Mouse (Mus musculus) hindbrain, embryonic 13.5 days (tissue): ENCODE measurements around the gene Myl12a. TPM values are rescaled to one million over a fixed set of nuclear protein-coding genes. Genes with fewer than 3 reads are reported as not detected.
A peak's percentile ranks its signal among the peaks of the same experiment; 100 is the strongest.
"Not testable (repeated sequence)": the region's sequence is repeated elsewhere in the genome, so short reads cannot be mapped to it uniquely, and the experiment has no call there.

Experiments
- ATAC-seq: fragments of 200-750 bp; cut with Nextera tagmentation; 2 replicates; pipeline ENCODE4 v1.8.0; 2017; ENCODE audit warnings: moderate TSS enrichment; ENCODE audit not compliant: low FRiP score
- H3K27ac ChIP-seq: fragments of 300-500 bp; sonication (generic); 2 replicates; pipeline ENCODE4 v1.5.1; 2015; ENCODE audit warnings: inconsistent platforms, mild to moderate bottlenecking, moderate library complexity
- H3K27me3 ChIP-seq: fragments of 300-500 bp; sonication (generic); 2 replicates; pipeline ENCODE4 v1.6.1; 2015; ENCODE audit warnings: mild to moderate bottlenecking, inconsistent platforms
- H3K36me3 ChIP-seq: fragments of 300-500 bp; sonication (generic); 2 replicates; pipeline ENCODE4 v1.6.1; 2015; ENCODE audit warnings: mild to moderate bottlenecking, inconsistent platforms
- H3K4me1 ChIP-seq: fragments of 300-500 bp; sonication (generic); replicated peaks from 2 replicates; pipeline ENCODE4 v1.6.1; 2015; ENCODE audit warnings: inconsistent platforms
- H3K4me2 ChIP-seq: fragments of 300-500 bp; sonication (generic); 2 replicates; pipeline ENCODE4 v1.6.1; 2015; ENCODE audit warnings: inconsistent platforms, mild to moderate bottlenecking, moderate library complexity
- H3K4me3 ChIP-seq: fragments of 300-500 bp; sonication (generic); 2 replicates; pipeline ENCODE4 v1.5.1; 2015; ENCODE audit warnings: mild to moderate bottlenecking, inconsistent platforms
- H3K9ac ChIP-seq: fragments of 300-500 bp; sonication (generic); 2 replicates; pipeline ENCODE4 v1.6.1; 2015; ENCODE audit warnings: mild to moderate bottlenecking, inconsistent platforms
- H3K9me3 ChIP-seq: fragments of 300-500 bp; sonication (generic); 2 replicates; pipeline ENCODE4 v1.6.1; 2016; ENCODE audit warnings: inconsistent platforms
- WGBS: fragments of 180-500 bp; shearing (Covaris S2); methylation state at CpG from one replicate; pipeline ENCODE4 v1.1.7; 2015; 5-methylcytosine and 5-hydroxymethylcytosine counted together
- polyA plus RNA-seq: library from polyadenylated mRNA; unstranded; fragments of >200 nt; fragmentation: Nextera tagmentation; extraction: Ambion mirVana; gene quantifications from 2 replicates; pipeline ENCODE4 v1.2.1, GENCODE M21; 2015

Gene Myl12a
- polyA plus RNA-seq, 1 experiment from 2014 or later: 153 TPM

DNA sequence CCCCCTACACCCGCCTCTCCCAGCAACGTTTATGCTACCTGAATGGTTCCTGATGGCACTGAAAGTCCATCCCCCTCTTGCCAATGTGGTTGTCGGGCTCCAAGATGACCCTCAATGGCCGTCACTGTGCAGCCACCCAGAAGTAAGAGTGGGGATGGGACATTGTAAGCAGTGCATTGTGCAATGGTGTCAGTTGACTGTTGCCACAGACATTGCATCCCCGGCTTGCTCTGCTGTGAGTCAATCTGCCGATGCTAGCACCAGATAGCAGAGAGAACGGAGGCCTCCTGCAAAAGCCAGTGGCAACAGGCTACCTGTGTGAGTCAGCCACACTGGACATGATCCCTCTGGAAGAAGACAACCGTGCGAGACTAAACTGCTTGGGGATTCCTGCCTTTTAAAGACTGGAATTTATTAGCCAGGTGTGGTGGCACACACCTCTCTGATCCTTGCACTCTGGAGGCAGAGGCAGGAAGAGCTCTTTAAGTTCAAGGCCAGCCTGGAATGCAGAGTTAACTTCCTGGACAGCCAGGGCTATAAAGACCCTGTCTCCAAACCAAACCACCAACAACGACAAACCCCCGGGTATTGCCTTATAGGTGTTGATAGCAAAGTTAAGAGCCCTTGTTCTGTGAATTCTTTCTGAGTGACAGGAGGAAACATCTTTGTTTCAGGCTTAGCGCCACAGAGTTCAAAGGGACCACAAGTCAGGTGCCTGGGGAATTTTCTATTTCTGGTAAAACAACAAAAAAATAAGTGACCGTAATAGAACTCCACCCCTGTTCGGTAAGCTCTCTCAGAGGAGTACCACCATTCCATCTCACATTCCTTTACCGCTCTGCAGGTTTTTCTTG lies 16.9 kb downstream of the Myl12a start:
- Histone ChIP-seq H3K4me1 (peaks cover 26% of the 10 kb centered on the region), H3K4me2 (no peak overlapping the region), H3K9ac (no peak overlapping the region), H3K36me3 (peaks cover 34% of the 10 kb centered on the region), H3K27ac (no peak overlapping the region), H3K27me3 (no peaks in the 10 kb centered on the region), H3K4me3 (no peak overlapping the region), H3K9me3 (no peaks in the 10 kb centered on the region)
- no peak for ATAC-seq
- whole genome bisulfite sequencing: 86% methylated on average over 15 of the region's 15 CpGs

DNA sequence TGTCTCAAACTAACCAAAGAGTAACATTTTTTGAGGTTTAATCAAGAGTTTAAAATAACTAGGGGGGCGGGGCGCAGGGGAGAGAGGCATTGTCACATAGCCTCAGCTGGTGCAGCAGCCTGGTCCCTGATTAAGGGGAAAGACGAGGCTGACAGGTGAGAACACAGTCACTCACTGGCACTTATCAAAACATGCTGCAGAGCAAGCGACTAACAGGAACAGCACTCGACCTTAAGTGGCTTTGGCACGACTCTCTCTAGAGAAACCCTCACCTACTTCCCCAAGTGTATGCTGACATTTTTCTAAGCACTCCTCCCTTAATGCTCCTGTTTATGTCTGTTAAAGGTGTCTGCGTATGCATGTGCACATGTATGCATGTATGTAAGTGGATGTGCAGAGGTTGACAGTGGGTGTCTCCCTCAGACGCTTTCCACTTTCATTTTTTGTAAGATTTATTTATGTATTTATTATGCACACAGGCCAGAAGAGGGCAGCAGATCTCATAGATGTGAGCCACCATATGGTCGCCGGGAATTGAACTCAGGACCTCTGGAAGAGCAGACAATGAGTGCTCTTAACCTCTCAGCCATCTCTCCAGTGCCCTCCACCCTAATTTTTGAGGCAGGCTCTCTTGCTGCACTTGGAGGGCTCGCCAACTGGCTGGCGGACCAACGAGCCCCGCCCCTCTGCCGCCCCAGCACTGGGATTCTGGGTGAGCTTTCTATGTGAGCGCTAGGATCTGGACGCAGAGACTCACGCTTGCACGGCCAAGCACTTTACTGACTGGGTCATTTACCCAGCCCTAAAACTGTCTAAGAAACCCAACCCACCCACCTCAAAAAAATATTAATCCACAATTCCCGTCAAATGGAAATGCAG lies 23.1 kb downstream of the Myl12a start:
- no peak overlapping the region for H3K4me2 ChIP-seq
- H3K4me1 ChIP-seq: no peaks in the 10 kb centered on the region
- no peak for ATAC-seq
- H3K9ac ChIP-seq: no peak overlapping the region
- no peaks in the 10 kb centered on the region for H3K27me3 ChIP-seq
- H3K27ac ChIP-seq: no peak overlapping the region
- 90% methylated on average over 20 of the region's 20 CpGs for WGBS
- H3K4me3 ChIP-seq: no peak overlapping the region
- peaks cover 57% of the 10 kb centered on the region for H3K36me3 ChIP-seq
- no peaks in the 10 kb centered on the region for H3K9me3 ChIP-seq

DNA sequence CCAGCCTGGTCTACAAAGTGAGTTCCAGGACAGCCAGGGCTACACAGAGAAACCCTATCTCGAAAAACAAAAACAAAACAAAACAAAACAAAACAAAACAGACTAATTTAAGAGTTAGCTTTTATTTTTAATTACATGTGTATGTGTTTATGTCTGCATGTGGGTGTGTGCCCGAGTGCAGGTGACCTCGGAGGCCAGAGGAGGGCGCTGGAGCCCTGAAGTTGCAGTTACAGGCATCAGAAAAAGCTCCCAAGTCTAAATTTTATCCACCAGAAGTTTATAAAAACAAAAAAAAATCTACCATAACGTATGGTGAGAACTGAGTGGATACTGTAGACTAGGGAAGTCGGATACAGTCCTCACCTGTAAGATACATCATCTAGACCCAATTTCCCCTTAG lies 24.9 kb downstream of the Myl12a start:
- no peak for ATAC-seq
- WGBS: 92% methylated on average over 6 of the region's 6 CpGs
- Histone ChIP-seq H3K9ac (no peak overlapping the region), H3K27ac (no peak overlapping the region), H3K9me3 (no peaks in the 10 kb centered on the region), H3K4me3 (no peak overlapping the region), H3K4me2 (no peak overlapping the region), H3K36me3 (peaks cover 70% of the 10 kb centered on the region), H3K27me3 (no peaks in the 10 kb centered on the region), H3K4me1 (no peaks in the 10 kb centered on the region)

DNA sequence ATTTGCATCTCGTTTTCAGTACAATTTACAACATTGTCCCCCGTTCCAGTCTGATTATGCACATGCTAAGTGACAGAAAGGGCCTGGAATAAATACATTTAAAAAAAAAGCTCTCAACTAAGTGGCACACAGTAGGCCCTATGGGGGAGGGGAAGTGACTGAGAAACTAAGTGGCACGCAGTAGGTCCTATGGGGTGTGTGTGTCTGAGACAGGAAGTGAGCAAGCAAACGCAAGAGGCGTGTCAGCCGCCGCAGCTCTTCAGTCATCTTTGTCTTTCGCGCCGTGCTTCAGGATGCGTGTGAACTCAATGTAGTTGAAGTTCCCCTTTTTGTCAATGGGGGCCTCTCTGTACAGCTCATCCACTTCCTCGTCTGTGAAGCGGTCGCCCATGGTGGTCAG lies 28.6 kb downstream of the Myl12a start:
- H3K4me1 ChIP-seq, H3K27me3 ChIP-seq, H3K9ac ChIP-seq, H3K4me3 ChIP-seq, H3K9me3 ChIP-seq, H3K4me2 ChIP-seq, H3K27ac ChIP-seq, ATAC-seq: not testable (repeated sequence)
- WGBS: 95% methylated on average over 14 of the region's 14 CpGs
- H3K36me3 ChIP-seq: peaks cover 48% of the 10 kb centered on the region

DNA sequence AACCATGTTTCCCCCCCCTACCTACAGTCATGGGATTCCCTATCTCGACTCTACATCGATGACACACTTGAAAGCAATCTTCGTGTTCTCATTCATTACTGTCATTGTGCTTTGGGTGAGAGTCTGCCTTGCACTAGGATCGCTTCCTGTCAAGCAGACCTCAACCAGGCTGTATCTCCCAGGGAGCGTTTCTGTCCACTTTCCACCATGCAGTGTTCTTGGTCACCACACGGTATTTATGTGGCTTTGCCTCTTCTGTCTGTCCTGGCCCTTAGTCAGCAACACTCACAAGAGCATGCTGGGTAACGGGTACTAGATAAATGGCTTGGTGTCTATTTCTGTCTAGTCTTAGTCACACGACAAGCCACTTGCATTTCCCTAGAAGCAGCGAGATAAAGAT lies 29.3 kb downstream of the Myl12a start:
- peaks cover 44% of the 10 kb centered on the region for H3K36me3 ChIP-seq
- no peak overlapping the region for H3K4me2 ChIP-seq
- no peak for ATAC-seq
- no peak overlapping the region for H3K27ac ChIP-seq
- no peak overlapping the region for H3K4me3 ChIP-seq
- no peak overlapping the region for H3K9ac ChIP-seq
- H3K27me3 ChIP-seq: no peaks in the 10 kb centered on the region
- H3K4me1 ChIP-seq: 0 out of 2 replicates have a peak, but pooled peaks cover 5% of the 10 kb centered on the region
- no peaks in the 10 kb centered on the region for H3K9me3 ChIP-seq
- WGBS: 92% methylated on average over 9 of the region's 9 CpGs

DNA sequence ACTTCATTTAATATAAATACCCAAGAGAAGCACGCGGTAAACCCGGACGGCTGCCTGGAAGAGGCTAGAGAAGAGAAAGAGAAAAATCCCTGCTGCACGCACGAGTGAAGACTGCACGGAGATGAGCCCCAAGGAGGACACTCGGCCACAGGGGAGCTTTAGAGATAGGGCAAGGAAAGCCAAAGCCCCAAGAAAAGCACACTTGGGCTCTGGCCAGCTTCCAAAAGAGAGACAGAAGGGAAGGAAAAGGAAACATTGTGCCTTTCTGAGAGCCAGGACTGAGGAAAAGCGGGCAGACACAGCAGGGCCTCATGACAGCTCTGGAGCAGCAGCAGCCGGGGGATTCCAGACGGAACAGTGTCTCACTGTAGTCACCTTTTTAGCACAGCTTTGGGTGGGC lies 31.5 kb downstream of the Myl12a start:
- Histone ChIP-seq H3K9ac (no peak overlapping the region), H3K27me3 (no peaks in the 10 kb centered on the region), H3K4me2 (no peak overlapping the region), H3K9me3 (no peaks in the 10 kb centered on the region), H3K27ac (no peak overlapping the region), H3K36me3 (peaks cover 33% of the 10 kb centered on the region), H3K4me1 (0 out of 2 replicates have a peak, but pooled peaks cover 11% of the 10 kb centered on the region), H3K4me3 (no peak overlapping the region)
- WGBS: 64% methylated on average over 11 of the region's 11 CpGs
- ATAC-seq: no peak

DNA sequence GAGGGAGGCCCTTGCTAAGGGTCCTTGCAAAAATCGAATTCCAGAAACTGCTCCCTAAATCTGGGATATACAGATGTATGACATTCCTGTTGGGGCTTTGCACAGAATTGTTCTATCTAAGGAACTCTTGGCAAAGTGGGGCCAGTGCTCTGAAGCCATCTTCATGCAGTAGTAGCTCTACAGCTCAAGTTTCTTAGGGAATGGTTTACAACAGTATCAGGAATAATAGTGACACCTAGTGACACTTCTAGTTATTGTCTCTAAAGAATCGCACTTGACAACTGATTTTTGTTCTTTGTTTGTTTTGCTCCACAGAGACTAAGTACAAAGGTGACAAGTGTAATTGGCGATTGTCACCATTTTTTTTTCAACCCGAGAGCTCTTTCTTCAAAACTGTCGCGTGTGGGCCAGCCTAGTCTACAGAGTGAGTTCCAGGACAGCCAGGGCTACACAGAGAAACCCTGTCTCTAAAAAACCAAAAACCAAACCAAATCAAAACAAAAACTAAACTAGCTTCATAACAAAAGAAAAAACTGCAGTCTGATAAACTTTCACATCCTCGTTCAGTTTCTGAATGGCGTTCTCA lies 34.0 kb downstream of the Myl12a start:
- Histone ChIP-seq H3K4me1 (0 out of 2 replicates have a peak, but pooled peaks cover 11% of the 10 kb centered on the region), H3K36me3 (peaks cover 8% of the 10 kb centered on the region), H3K9me3 (no peaks in the 10 kb centered on the region), H3K4me3 (no peak overlapping the region), H3K27me3 (no peaks in the 10 kb centered on the region), H3K9ac (no peak overlapping the region), H3K4me2 (no peak overlapping the region), H3K27ac (no peak overlapping the region)
- WGBS: 32% methylated on average over 8 of the region's 8 CpGs
- ATAC-seq: peak; percentile 45; the same call in 1 of the 2 replicates

DNA sequence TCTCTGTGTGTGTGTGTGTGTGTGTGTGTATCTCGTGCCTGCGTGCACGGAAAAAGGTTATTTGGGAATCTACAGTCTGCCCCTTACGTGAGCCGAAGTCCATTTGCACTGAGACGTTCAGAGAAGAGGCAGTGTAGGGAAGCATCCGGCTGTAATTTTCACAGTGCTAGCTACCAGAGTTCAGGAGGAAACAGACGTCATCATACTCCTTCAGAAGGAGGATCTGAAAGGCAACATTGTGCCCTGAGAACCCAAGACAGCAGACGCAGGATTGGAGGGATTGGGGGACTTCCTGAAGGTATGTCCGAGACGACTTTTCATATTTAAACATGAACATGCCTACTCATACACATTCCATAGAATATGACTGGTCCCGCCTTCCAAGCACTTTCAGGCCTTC lies 35.0 kb downstream of the Myl12a start:
- WGBS: 50% methylated on average over 12 of the region's 12 CpGs
- H3K36me3 ChIP-seq: no peaks in the 10 kb centered on the region
- H3K4me3 ChIP-seq: no peak overlapping the region
- no peak overlapping the region for H3K4me2 ChIP-seq
- H3K9me3 ChIP-seq: no peaks in the 10 kb centered on the region
- no peak overlapping the region for H3K27ac ChIP-seq
- 0 out of 2 replicates have a peak, but pooled peaks cover 11% of the 10 kb centered on the region for H3K4me1 ChIP-seq
- no peak overlapping the region for H3K9ac ChIP-seq
- ATAC-seq: no peak
- H3K27me3 ChIP-seq: no peaks in the 10 kb centered on the region

DNA sequence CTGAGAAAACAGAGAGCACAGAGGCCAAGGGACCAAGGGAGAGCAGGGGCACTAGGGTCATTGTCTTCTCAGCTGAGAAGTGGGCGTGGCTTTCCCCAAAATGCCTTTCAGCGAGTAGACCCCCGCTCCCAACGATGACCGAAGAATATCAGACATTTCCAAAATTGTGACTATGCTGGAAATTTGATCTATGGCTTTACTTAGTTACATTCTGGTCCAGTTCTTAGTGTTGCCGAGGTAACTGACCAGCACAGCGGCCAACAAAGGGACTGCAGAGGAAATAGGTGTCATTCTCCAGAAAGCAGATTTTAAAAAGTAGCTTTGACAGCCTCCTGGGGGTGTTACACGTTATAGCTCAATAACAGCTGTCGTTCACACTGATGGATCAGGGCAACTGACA lies 35.5 kb downstream of the Myl12a start:
- no peaks in the 10 kb centered on the region for H3K9me3 ChIP-seq
- no peak for ATAC-seq
- no peak overlapping the region for H3K4me2 ChIP-seq
- H3K36me3 ChIP-seq: no peaks in the 10 kb centered on the region
- no peaks in the 10 kb centered on the region for H3K27me3 ChIP-seq
- no peak overlapping the region for H3K9ac ChIP-seq
- H3K4me1 ChIP-seq: 0 out of 2 replicates have a peak, but pooled peaks cover 11% of the 10 kb centered on the region
- WGBS: 18% methylated on average over 9 of the region's 9 CpGs
- H3K27ac ChIP-seq: no peak overlapping the region
- no peak overlapping the region for H3K4me3 ChIP-seq

DNA sequence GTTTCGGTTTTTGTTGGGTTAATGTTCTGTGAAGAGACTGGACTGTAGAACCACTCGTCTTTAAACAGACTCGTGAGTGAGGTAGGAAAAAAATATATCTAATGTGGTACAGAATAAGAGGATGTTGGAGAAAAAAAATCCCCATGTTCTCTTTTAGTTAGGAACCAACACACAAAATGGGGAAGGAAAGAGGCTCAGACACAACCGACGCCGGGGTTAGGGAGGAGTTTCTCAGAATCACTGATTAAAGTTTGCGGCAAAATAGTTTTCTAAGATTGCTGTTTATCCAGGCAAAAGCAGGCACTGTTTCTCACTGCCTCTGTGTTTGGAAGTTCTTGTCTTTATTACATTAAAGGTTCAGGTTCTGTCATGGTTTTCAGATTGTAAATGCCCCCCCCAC lies 36.6 kb downstream of the Myl12a start:
- H3K9me3 ChIP-seq: no peaks in the 10 kb centered on the region
- no peak overlapping the region for H3K9ac ChIP-seq
- no peaks in the 10 kb centered on the region for H3K36me3 ChIP-seq
- H3K4me3 ChIP-seq: no peak overlapping the region
- H3K27me3 ChIP-seq: no peaks in the 10 kb centered on the region
- no peak overlapping the region for H3K4me2 ChIP-seq
- H3K4me1 ChIP-seq: 0 out of 2 replicates have a peak, but pooled peaks cover 6% of the 10 kb centered on the region
- no peak overlapping the region for H3K27ac ChIP-seq
- no peak for ATAC-seq
- 91% methylated on average over 7 of the region's 7 CpGs for WGBS

DNA sequence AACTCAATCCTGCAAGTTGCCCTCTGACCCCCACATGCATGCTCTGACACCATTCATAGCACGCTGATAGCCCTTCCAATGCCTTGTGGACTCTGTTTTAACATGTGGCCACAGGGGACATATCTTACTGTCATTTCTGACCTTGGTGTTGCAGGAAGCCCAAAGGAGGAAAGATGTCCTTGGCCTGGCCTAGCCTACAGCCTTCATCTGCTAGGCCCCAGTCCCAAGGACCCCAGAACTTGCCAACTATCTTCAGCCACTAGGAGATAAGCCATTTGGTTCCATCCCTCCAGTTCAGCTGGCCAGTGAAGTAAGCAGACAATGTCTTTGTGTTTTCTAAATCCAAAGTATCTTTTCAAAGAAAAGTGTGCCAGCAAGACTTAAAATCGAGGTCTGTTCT lies 37.4 kb downstream of the Myl12a start:
- H3K9ac ChIP-seq: no peak overlapping the region
- no peak overlapping the region for H3K27ac ChIP-seq
- WGBS: 89% methylated on average over 2 of the region's 2 CpGs
- H3K27me3 ChIP-seq: no peaks in the 10 kb centered on the region
- H3K4me1 ChIP-seq: 0 out of 2 replicates have a peak, but pooled peaks cover 6% of the 10 kb centered on the region
- ATAC-seq: no peak
- no peaks in the 10 kb centered on the region for H3K9me3 ChIP-seq
- no peaks in the 10 kb centered on the region for H3K36me3 ChIP-seq
- no peak overlapping the region for H3K4me2 ChIP-seq
- no peak overlapping the region for H3K4me3 ChIP-seq

DNA sequence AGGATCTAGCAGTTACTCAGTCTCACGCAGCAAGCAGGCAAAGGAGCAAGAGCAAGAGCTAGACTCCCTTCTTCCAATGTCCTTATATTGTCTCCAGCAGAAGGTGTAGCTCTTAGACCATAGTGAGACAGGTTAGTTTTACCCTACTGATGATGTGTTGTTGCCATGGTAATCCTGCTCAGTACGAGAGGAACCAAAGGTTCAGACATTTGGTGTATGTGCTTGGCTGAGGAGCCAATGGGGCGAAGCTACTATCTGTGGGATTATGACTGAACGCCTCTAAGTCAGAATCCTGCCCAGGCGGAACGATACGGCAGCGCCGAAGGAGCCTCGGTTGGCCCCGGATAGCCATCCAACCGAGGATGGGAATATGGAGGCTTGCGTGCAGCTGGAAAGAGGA lies 39.1 kb downstream of the Myl12a start:
- H3K4me1 ChIP-seq, H3K9ac ChIP-seq, H3K4me3 ChIP-seq, H3K9me3 ChIP-seq, H3K27me3 ChIP-seq, H3K36me3 ChIP-seq, H3K4me2 ChIP-seq, H3K27ac ChIP-seq: not testable (repeated sequence)
- ATAC-seq: peak; percentile 100
- 70% methylated on average over 13 of the region's 13 CpGs for WGBS
